Mouse (Mus musculus) lung, postnatal 0 days (tissue): Measurements from ENCODE around the gene Galnt11.

Source experiments
- CTCF ChIP-seq: IDR thresholded peaks from 2 replicates; pipeline ENCODE4 v1.5.1; 2016; ENCODE audit warnings: antibody characterized with exemption, mild to moderate bottlenecking
- EP300 ChIP-seq: IDR thresholded peaks from 2 replicates; pipeline ENCODE4 v1.6.1; 2016; ENCODE audit warnings: antibody characterized with exemption, mild to moderate bottlenecking, control low read depth

- no peak for TF ChIP-seq CTCF
- TF ChIP-seq EP300, result no peak
Observed at GRCm38 (mm10) chr5:25181004-25181531, 40.6 kb upstream of the Galnt11 start, which contains the start of gene Galntl5.
